Comparison of ENCODE assay signal across 10 mouse cellular contexts in genomic region chr8:112569471-112570141, GRCm38 (mm10). TPM values are rescaled to one million over a fixed set of nuclear protein-coding genes. Genes with fewer than 3 reads are reported as not detected.
DNase-seq lines count a peak whose midpoint lies in the region; ATAC-seq and TF ChIP-seq lines count a peak whose summit lies in the region.
"Had no signal": no experiment of that assay in that cellular context is flagged by ENCODE, and none has a peak within 500 bp of the region (broad histone marks: within the 10 kb centered on the region; RNA-seq: fewer than 3 reads in every experiment).

TSS of gene Cntnap4 (plus strand) at chr8:112570043.

- H3K9ac ChIP-seq in forebrain, embryonic 15.5 days (replicated peaks), result peak within 1 kb of the TSS; percentile 78
- peak within 1 kb of the TSS; percentile 67 for H3K9ac ChIP-seq in neural tube, embryonic 15.5 days (replicated peaks)
- H3K9ac ChIP-seq in lung, postnatal 0 days (replicated peaks; ENCODE audit: low read depth), result no peak within 1 kb of the TSS

- peak within 1 kb of the TSS; percentile 67 for H3K4me2 ChIP-seq in forebrain, embryonic 15.5 days (replicated peaks)
- H3K4me2 ChIP-seq in neural tube, embryonic 15.5 days, result peak within 1 kb of the TSS; percentile 69
- no peak within 1 kb of the TSS for H3K4me2 ChIP-seq in lung, postnatal 0 days (replicated peaks; ENCODE audit: low read depth, low read length)

- peak within 1 kb of the TSS; percentile 70 for H3K4me3 ChIP-seq in forebrain, embryonic 15.5 days
- H3K4me3 ChIP-seq in neural tube, embryonic 15.5 days (replicated peaks), result peak within 1 kb of the TSS; percentile 55
- no peak within 1 kb of the TSS for H3K4me3 ChIP-seq in lung, postnatal 0 days (ENCODE audit: low read depth, low read length)

- TF ChIP-seq CTCF in lung, postnatal 0 days (IDR thresholded peaks at IDR 0.05), result no peak

- no peaks in the 10 kb centered on the region for H3K36me3 ChIP-seq in forebrain, embryonic 15.5 days
- H3K36me3 ChIP-seq in neural tube, embryonic 15.5 days, result no peaks in the 10 kb centered on the region
- H3K36me3 ChIP-seq in lung, postnatal 0 days (ENCODE audit: insufficient read depth, low read length), result no peaks in the 10 kb centered on the region

- 1% methylated on average over 18 of the region's 18 CpGs for WGBS in forebrain, embryonic 15.5 days
- under 1% methylated on average over 18 of the region's 18 CpGs for WGBS in neural tube, embryonic 15.5 days
- WGBS in lung, postnatal 0 days, result 4% methylated on average over 18 of the region's 18 CpGs

- peaks cover 26% of the 10 kb centered on the region for H3K4me1 ChIP-seq in forebrain, embryonic 15.5 days
- peaks cover 12% of the 10 kb centered on the region for H3K4me1 ChIP-seq in neural tube, embryonic 15.5 days
- no peaks in the 10 kb centered on the region for H3K4me1 ChIP-seq in lung, postnatal 0 days (ENCODE audit: insufficient read depth, low read depth, low read length)

- no peaks in the 10 kb centered on the region for H3K27me3 ChIP-seq in forebrain, embryonic 15.5 days
- no peaks in the 10 kb centered on the region for H3K27me3 ChIP-seq in neural tube, embryonic 15.5 days (replicated peaks)
- 0 out of 2 replicates have a peak, but pooled peaks cover 3% of the 10 kb centered on the region for H3K27me3 ChIP-seq in lung, postnatal 0 days (replicated peaks; ENCODE audit: insufficient read depth, low read length)

- peak within 1 kb of the TSS; percentile 90 for H3K27ac ChIP-seq in forebrain, embryonic 15.5 days (replicated peaks)
- H3K27ac ChIP-seq in neural tube, embryonic 15.5 days (replicated peaks), result peak within 1 kb of the TSS; percentile 89
- H3K27ac ChIP-seq in lung, postnatal 0 days (ENCODE audit: low read length), result no peak within 1 kb of the TSS

- peak; percentile 87 for ATAC-seq in forebrain, embryonic 15.5 days (replicated peaks)
- ATAC-seq in neural tube, embryonic 15.5 days (ENCODE audit: low FRiP score), result peak; percentile 88
- ATAC-seq in lung, postnatal 0 days, result no peak

- no peak for TF ChIP-seq EP300 in lung, postnatal 0 days (IDR thresholded peaks at IDR 0.05)

- DNase-seq in Muller cell, postnatal 12 days (ENCODE audit: inconsistent ontology term), result peak; percentile 23
- peak; percentile 64 for DNase-seq in cerebellum, adult 11 months
- DNase-seq in left cerebral cortex, adult 18-20 months (ENCODE audit: low spot score in 2 of 2), result peak; percentile 46 to 64
- DNase-seq in MN1 (ENCODE audit: low spot score) (no peak), adipocyte (ENCODE audit: low spot score) (no peak)
- DNase-seq in lung, postnatal 0 days (ENCODE audit: low spot score), result no peak

- H3K9me3 ChIP-seq in forebrain, embryonic 15.5 days, result no peaks in the 10 kb centered on the region
- H3K9me3 ChIP-seq in neural tube, embryonic 15.5 days (replicated peaks), result no peaks in the 10 kb centered on the region
- no peaks in the 10 kb centered on the region for H3K9me3 ChIP-seq in lung, postnatal 0 days (ENCODE audit: low read length)

RNA-seq across cellular contexts. Expression of gene Cntnap4, which starts in this region (rescaled TPM):
- 14.7 and 16.6 TPM in 2 replicates for polyA plus RNA-seq in forebrain, embryonic 15.5 days (2015; fragmentation: Nextera tagmentation; extraction: Ambion mirVana)
- total RNA-seq in left cerebral cortex, adult 18-20 months (2021), result 10 to 100 TPM; 16.8 to 20.7 TPM
- 15.5 and 18.5 TPM in 2 replicates for polyA plus RNA-seq in neural tube, embryonic 15.5 days (2015; fragmentation: Nextera tagmentation; extraction: Ambion mirVana)
- polyA plus RNA-seq in lung, postnatal 0 days (2015; fragmentation: Nextera tagmentation; extraction: Ambion mirVana), result 0.04 TPM in 1 of 2 replicates, not detected in the other
- total RNA-seq: common myeloid progenitor, adult 5-6 weeks had no signal
- polyA plus RNA-seq: spleen, adult 2 months had no signal

Comparison
In these comparisons a context has a peak if more than half of its experiments do, and no peak if none do; other contexts are left out.
1. RNA of gene Cntnap4 (polyA plus RNA-seq): 15.5 to 18.5 TPM in neural tube, embryonic 15.5 days and 14.7 to 16.6 TPM in forebrain, embryonic 15.5 days; 0.04 TPM in lung, postnatal 0 days; every median in the first group is over 10 times any median in the second.
2. DNase-seq: peak in Muller cell, postnatal 12 days (single experiment), cerebellum, adult 11 months (single experiment) and left cerebral cortex, adult 18-20 months (2 of 2); none in MN1 (single experiment), adipocyte (single experiment) and lung, postnatal 0 days (single experiment).